Mouse (Mus musculus): ENCODE results near the gene Tomm70a. TPM values are rescaled to one million over a fixed set of nuclear protein-coding genes. Genes with fewer than 3 reads are reported as not detected.

Gene Tomm70a
- polyA plus RNA-seq, 2 experiments = 31.1 to 47.6 TPM

GRCm38 (mm10) chr16:57117562-57117961 lies 3.9 kb upstream of the Tomm70a start:
- Histone ChIP-seq H3K27ac (replicated peaks; ENCODE audit: low read depth, low read length) (no peak overlapping the region), H3K4me2 (replicated peaks; ENCODE audit: low read depth, low read length, severe bottlenecking) (no peak overlapping the region), H3K9me3 (ENCODE audit: control insufficient read depth, low read length) (no peaks in the 10 kb centered on the region), H3K4me1 (ENCODE audit: control insufficient read depth, insufficient read depth, low read length) (peaks cover 2% of the 10 kb centered on the region; the same call in 1 of the 2 replicates), H3K36me3 (ENCODE audit: control insufficient read depth, insufficient read depth, low read length) (no peaks in the 10 kb centered on the region), H3K9ac (ENCODE audit: low read depth, low read length, severe bottlenecking) (no peak overlapping the region), H3K4me3 (replicated peaks; ENCODE audit: low read length) (no peak overlapping the region), H3K27me3 (ENCODE audit: control insufficient read depth, insufficient read depth, low read length) (no peaks in the 10 kb centered on the region)
- no peak for ATAC-seq (ENCODE audit: low FRiP score, low read depth)
- no peak for TF ChIP-seq POLR2A (IDR thresholded peaks at IDR 0.05; ENCODE audit: borderline replicate concordance, extremely low read depth, insufficient read depth, insufficient read length)
- WGBS = 77% methylated on average over 2 of the region's 2 CpGs
- DNase-seq (ENCODE audit: low spot score) = no peak

DNA sequence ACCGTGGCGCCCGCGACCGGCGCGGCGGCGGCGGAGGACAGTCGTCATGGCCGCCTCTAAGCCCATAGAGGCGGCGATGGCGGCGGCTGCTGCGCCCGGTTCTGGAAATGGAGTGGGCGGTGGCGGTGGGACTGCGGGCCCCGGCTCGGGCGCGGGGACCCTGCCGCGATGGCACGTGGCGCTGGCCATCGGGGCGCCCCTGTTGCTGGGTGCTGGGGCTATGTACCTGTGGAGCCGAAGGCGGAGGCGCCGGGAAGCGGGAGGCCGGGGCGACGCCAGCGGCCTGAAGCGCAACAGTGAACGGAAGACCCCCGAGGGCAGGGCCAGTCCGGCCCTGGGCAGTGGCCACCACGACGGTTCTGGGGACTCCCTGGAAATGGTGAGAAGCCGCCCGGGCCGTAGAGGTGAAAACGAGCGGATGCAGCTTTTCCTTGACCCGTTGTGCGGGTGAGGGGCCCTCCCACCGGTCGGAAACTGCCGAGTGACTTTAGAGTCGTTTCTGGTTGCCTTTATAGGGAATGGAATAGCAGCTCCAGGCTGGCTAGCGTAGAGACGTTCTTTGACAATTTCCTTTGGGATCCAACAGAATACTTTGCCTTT lies 413 bp downstream of the Tomm70a start:
- under 1% methylated on average over 41 of the region's 59 CpGs for WGBS
- peak; percentile 4 for DNase-seq (ENCODE audit: low spot score)

GRCm38 (mm10) chr16:57122682-57123445 lies 1.4 kb downstream of the Tomm70a start:
- Histone ChIP-seq H3K4me1 (ENCODE audit: control insufficient read depth, insufficient read depth, low read length) (peaks cover 15% of the 10 kb centered on the region), H3K27me3 (ENCODE audit: control insufficient read depth, insufficient read depth, low read length) (no peaks in the 10 kb centered on the region), H3K9me3 (ENCODE audit: control insufficient read depth, low read length) (no peaks in the 10 kb centered on the region), H3K36me3 (ENCODE audit: control insufficient read depth, insufficient read depth, low read length) (no peaks in the 10 kb centered on the region), H3K4me3 (replicated peaks; ENCODE audit: low read length) (peak overlapping the region; percentile 80), H3K9ac (ENCODE audit: low read depth, low read length, severe bottlenecking) (peak overlapping the region; percentile 89), H3K27ac (replicated peaks; ENCODE audit: low read depth, low read length) (no peak overlapping the region), H3K4me2 (replicated peaks; ENCODE audit: low read depth, low read length, severe bottlenecking) (peak overlapping the region; percentile 66)
- 45% methylated on average over 6 of the region's 6 CpGs for WGBS
- TF ChIP-seq POLR2A (IDR thresholded peaks at IDR 0.05; ENCODE audit: borderline replicate concordance, extremely low read depth, insufficient read depth, insufficient read length) = no peak
- no peak for DNase-seq (ENCODE audit: low spot score)
- ATAC-seq (ENCODE audit: low FRiP score, low read depth) = no peak

More for the DNA sequence above, 413 bp downstream of the Tomm70a start:
- TF ChIP-seq POLR2A (IDR thresholded peaks at IDR 0.05; ENCODE audit: borderline replicate concordance, extremely low read depth, insufficient read depth, insufficient read length) = no peak
- H3K9me3 ChIP-seq (ENCODE audit: control insufficient read depth, low read length) = no peaks in the 10 kb centered on the region
- H3K4me2 ChIP-seq (replicated peaks; ENCODE audit: low read depth, low read length, severe bottlenecking) = peak overlapping the region; percentile 66
- H3K9ac ChIP-seq (ENCODE audit: low read depth, low read length, severe bottlenecking) = peak overlapping the region; percentile 89
- H3K27ac ChIP-seq (replicated peaks; ENCODE audit: low read depth, low read length) = peak overlapping the region; percentile 91
- peaks cover 15% of the 10 kb centered on the region for H3K4me1 ChIP-seq (ENCODE audit: control insufficient read depth, insufficient read depth, low read length)
- peak overlapping the region; percentile 80 for H3K4me3 ChIP-seq (replicated peaks; ENCODE audit: low read length)
- no peaks in the 10 kb centered on the region for H3K27me3 ChIP-seq (ENCODE audit: control insufficient read depth, insufficient read depth, low read length)
- H3K36me3 ChIP-seq (ENCODE audit: control insufficient read depth, insufficient read depth, low read length) = no peaks in the 10 kb centered on the region
- peak; percentile 46 for ATAC-seq (ENCODE audit: low FRiP score, low read depth)

DNA sequence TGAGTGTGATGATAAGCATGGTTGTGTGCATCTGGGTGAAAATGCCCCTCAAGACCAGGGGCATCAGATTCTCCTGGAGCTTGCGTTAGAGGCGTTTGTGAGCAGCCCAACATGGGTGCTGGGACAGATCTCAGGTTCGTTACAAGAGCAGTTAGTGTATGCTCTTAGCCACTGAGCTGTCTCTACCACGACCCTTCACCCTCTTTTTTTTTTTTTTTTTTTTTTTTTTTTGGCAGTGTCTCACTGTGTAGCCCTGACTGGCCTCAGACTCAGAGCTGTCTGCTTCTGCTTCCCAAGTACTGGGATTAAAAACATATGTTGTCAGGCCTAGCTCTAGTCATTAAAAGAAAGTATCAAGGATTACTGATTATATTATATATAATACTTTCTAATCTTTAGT lies 4.8 kb downstream of the Tomm70a start:
- DNase-seq (ENCODE audit: low spot score) (no peak), ATAC-seq (ENCODE audit: low FRiP score, low read depth) (no peak)
- H3K4me3 ChIP-seq (replicated peaks; ENCODE audit: low read length) = no peak overlapping the region
- no peak overlapping the region for H3K4me2 ChIP-seq (replicated peaks; ENCODE audit: low read depth, low read length, severe bottlenecking)
- no peak overlapping the region for H3K27ac ChIP-seq (replicated peaks; ENCODE audit: low read depth, low read length)
- no peak overlapping the region for H3K9ac ChIP-seq (ENCODE audit: low read depth, low read length, severe bottlenecking)
- H3K27me3 ChIP-seq (ENCODE audit: control insufficient read depth, insufficient read depth, low read length) = no peaks in the 10 kb centered on the region
- 51% methylated on average over 4 of the region's 4 CpGs for WGBS
- no peaks in the 10 kb centered on the region for H3K9me3 ChIP-seq (ENCODE audit: control insufficient read depth, low read length)
- H3K36me3 ChIP-seq (ENCODE audit: control insufficient read depth, insufficient read depth, low read length) = no peaks in the 10 kb centered on the region
- H3K4me1 ChIP-seq (ENCODE audit: control insufficient read depth, insufficient read depth, low read length) = peaks cover 20% of the 10 kb centered on the region
- TF ChIP-seq POLR2A (IDR thresholded peaks at IDR 0.05; ENCODE audit: borderline replicate concordance, extremely low read depth, insufficient read depth, insufficient read length) = no peak

- Histone ChIP-seq H3K27me3 (ENCODE audit: control insufficient read depth, insufficient read depth, low read length) (no peaks in the 10 kb centered on the region), H3K9me3 (ENCODE audit: control insufficient read depth, low read length) (no peaks in the 10 kb centered on the region), H3K4me2 (replicated peaks; ENCODE audit: low read depth, low read length, severe bottlenecking) (no peak overlapping the region), H3K36me3 (ENCODE audit: control insufficient read depth, insufficient read depth, low read length) (no peaks in the 10 kb centered on the region), H3K4me1 (ENCODE audit: control insufficient read depth, insufficient read depth, low read length) (peaks cover 15% of the 10 kb centered on the region), H3K9ac (ENCODE audit: low read depth, low read length, severe bottlenecking) (no peak overlapping the region), H3K27ac (replicated peaks; ENCODE audit: low read depth, low read length) (no peak overlapping the region), H3K4me3 (replicated peaks; ENCODE audit: low read length) (no peak overlapping the region)
- 86% methylated on average over 2 of the region's 2 CpGs for WGBS
- ATAC-seq (ENCODE audit: low FRiP score, low read depth) (no peak), DNase-seq (ENCODE audit: low spot score) (no peak)
- no peak for TF ChIP-seq POLR2A (IDR thresholded peaks at IDR 0.05; ENCODE audit: borderline replicate concordance, extremely low read depth, insufficient read depth, insufficient read length)
Observed at GRCm38 (mm10) chr16:57127825-57128224, 6.3 kb downstream of the Tomm70a start.
